Mouse (Mus musculus) layer of hippocampus, postnatal 36 days (tissue): ENCODE data around the gene Dcp1b. TPM values are rescaled to one million over a fixed set of nuclear protein-coding genes. Genes with fewer than 3 reads are reported as not detected.
"Not testable (repeated sequence)": the region's sequence is repeated elsewhere in the genome, so short reads cannot be mapped to it uniquely, and the experiment has no call there.

ENCODE experiments used
- DNase-seq, 2 experiments: peaks; one replicate each; pipeline ENCODE4 v3.0.0; 2022
- total RNA-seq, 2 experiments: library from RNA; stranded (reverse); gene quantifications; 2 replicates each; pipeline ENCODE4 v1.2.3; 2021

Gene Dcp1b
- total RNA-seq, 2 experiments from 2014 or later = 16.9 to 18.6 TPM

DNA sequence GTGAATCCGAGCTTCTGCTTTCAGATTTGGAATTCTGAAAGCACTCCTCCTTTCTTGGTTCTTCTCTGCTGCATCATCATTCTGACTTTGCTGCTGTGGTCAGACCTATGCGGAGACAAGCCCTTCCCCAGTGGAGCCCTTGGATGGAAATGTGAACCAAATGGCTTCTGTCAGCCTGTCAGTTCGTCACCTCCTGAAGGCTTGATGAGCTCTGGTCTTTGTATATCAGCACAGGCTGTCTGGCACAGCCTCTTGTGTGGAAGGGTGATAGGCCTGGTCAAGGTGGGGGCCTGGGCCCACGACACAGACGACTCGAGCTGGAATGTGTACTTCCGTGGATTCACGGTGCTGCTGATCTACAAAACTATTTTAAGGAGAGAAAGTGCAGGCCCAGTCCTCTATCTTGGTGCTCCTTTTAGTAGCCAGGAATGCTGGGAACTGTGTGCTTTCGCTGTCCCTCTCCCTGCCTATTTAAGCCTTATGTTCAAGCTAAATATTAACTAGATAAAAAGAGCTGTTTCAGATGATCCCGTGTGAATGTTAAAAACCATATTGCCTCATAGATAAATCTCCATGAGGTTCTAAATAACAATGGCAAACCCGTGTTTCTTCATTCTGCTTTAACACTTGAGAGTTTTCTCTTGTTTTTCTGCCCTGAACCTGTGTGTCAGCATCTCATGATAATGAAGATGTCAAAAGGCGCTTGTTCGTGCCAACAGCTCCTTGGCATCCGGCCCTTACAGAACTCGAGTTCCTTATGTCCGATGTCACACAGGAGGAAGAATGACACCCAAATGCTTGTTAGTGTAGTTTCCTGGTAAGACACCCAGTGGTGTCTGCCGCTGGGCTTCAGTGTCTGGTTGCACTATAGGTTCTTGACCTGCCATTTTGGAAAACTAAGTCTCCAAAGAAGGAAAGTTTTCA is 21.6 kb downstream of the Dcp1b start, which contains the start of gene Cacna1c:
Gene Cacna1c (minus strand): TSS at position 37 of the 924 bp plus-strand sequence.
- DNase-seq = no peak

GRCm38 (mm10) chr6:119198534-119199273 is 23.7 kb downstream of the Dcp1b start:
- peak; percentile 34 to 40 for DNase-seq

DNA sequence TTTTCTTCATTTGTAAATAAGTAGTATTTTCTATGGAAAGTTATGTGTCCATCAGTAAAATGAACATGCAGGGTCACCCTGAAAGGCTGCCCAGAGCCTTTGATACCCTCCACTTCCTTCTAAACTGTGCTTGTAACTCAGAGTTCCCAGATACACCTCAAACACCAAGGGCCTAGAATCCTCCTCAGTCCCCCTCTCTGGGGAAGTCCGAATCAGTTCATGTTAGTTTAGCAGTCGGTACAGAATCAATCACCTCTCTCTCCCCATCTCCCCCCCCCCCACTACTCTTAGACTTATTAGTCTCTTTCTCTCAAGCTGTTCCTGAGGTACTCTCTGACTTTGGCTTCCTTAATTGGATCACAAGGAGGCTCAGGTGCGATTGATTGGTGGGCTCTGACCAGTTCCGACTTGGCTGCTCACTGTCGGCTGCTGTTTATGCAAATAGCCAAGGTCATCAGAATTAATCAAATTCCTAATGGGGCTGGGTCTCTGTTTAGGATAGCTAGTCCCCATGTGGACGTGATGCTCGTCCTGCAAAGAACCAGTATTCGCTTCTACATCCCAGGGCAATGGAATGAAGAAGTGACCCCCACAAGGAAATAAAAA is 24.3 kb downstream of the Dcp1b start:
- DNase-seq = no peak

DNA sequence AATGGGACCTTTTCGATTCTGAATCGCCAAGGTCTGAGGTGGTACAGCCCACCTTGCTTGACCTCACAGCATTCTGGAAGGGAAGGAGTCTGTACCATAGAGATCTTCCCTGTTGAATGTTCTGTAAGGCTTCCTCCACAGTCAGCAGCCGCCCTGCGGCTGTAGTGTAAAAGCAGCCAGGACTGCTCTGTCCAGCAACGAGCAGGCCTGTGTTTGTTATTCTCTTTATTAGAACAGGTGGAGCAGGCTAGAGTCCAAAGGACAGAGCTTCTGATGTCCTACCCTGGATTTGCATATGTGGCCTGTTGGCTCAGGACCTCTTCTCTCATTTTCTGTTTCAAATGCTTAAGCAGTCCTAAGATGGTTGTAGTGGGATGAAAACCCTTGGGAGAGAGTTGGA is 25.3 kb downstream of the Dcp1b start:
- DNase-seq = no peak

DNA sequence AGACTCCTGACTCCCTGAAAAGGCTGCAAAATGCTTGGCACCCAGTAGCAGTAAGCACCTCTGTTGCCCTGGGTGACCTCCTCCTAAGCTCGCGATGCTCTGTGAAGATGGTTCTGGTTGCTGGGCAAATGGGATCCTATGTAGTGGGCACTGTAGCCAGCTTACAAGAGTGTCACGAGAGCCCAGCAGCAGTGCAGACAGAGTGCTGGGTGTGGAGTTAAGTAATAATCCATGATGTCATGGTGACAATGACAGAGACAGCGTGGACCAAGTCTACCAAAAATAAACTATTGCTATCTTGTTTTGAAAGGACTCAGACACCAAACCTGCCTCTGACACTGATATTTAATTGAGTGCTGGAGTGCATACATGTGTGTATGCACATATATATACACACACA is 26.5 kb downstream of the Dcp1b start:
- DNase-seq = no peak

GRCm38 (mm10) chr6:119204286-119204685 is 29.2 kb downstream of the Dcp1b start:
- no peak for DNase-seq

DNA sequence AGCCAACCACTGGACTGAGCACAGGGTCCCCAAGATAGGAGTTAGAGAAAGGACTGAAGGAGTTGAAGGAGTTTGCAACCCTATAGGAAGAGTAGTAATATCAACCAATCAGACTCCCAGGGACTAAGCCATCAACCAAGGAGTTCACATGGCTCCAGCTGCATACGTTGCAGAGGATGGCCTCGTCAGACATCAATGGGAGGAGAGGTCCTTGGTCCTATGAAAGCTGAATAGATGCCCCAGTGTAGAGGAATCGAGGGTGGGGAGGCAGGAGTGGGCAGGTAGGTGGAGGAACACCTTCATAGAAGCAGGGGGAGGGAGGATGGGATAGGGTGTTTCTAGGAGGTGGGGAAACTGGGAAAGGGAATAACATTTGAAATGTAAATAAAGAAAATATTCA is 29.9 kb downstream of the Dcp1b start:
- DNase-seq = no peak

GRCm38 (mm10) chr6:119206006-119206405 is 31.0 kb downstream of the Dcp1b start:
- not testable (repeated sequence) for DNase-seq

GRCm38 (mm10) chr6:119213375-119213774 is 38.3 kb downstream of the Dcp1b start:
- no peak for DNase-seq

DNA sequence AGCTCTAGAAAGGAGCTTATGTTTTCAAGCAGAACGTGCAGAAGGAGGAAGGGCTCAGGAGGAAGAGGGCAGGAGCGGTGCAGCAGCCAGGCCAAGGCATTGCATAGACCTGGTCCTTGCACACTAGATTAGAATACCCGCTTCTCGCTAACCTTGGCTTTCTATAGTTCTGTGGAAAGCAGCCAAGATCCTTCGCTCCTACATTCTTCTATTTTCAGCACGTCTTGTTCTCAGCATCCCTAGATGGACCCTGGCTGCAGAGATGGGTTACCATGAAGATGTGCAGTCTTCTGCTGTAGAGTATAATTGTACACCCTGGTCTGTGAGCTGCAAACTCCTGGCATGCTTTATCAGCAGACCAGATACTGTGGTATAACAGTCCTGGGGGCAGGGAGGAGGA is 39.1 kb downstream of the Dcp1b start:
- DNase-seq = no peak

- DNase-seq = no peak
Observed at GRCm38 (mm10) chr6:119215040-119215613, 40.1 kb downstream of the Dcp1b start.

- peak in 1 of 2 experiments; percentile 1 for DNase-seq
Observed at GRCm38 (mm10) chr6:119217661-119218060, 42.6 kb downstream of the Dcp1b start.

DNA sequence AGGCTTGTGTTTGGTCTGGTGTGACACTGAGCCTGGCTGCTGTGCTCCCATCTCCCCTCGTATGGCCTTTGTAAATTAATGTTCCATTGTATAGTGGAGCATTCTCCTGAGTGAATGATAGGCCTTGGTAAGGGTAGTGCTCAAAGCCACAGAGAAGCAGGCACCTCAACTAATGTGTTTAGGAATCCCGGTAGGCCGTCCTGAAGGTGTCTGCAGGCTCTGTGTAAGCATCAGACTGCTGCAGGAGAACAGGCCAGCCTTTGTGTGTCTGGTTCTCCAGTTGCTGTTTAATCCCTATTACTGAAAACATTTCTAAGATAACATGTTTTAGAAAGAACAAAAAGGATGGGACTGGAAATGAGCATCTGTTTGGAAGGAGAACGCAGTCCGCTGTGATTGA is 43.5 kb downstream of the Dcp1b start:
- peak in 1 of 2 experiments; percentile 1 for DNase-seq

DNA sequence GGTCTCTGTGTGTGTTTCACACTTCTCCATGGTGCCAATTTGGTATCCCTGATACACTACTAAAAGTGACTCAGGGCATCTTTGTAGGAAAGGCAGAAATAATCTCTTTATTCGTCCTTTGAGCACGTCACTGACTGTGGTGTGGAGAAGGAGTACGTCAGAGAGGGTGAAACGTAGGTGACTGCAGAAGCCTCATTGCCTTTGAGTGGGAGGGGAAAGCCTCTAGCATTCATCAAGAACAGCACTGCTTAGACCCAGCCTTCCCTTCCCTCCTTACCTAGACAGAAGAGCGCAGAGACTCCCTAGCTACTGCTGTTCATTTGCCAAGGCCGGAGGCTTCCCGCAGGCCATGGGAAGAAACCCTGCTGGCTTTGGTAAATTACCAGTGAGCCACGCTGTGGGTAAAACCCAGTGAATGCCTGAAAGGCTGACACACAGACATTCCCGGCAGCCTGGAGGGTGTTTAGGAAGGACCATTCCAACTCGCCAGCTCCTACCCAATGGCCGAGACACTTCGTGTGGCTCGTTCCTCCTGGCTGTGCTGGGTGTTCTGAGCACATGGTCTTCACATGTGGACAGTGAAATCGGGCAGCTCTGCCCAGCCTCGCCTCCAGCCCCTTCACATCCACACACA is 44.3 kb downstream of the Dcp1b start:
- DNase-seq = no peak

- peak; percentile 55 to 56 for DNase-seq
Observed at GRCm38 (mm10) chr6:119220297-119220696, 45.2 kb downstream of the Dcp1b start.

DNA sequence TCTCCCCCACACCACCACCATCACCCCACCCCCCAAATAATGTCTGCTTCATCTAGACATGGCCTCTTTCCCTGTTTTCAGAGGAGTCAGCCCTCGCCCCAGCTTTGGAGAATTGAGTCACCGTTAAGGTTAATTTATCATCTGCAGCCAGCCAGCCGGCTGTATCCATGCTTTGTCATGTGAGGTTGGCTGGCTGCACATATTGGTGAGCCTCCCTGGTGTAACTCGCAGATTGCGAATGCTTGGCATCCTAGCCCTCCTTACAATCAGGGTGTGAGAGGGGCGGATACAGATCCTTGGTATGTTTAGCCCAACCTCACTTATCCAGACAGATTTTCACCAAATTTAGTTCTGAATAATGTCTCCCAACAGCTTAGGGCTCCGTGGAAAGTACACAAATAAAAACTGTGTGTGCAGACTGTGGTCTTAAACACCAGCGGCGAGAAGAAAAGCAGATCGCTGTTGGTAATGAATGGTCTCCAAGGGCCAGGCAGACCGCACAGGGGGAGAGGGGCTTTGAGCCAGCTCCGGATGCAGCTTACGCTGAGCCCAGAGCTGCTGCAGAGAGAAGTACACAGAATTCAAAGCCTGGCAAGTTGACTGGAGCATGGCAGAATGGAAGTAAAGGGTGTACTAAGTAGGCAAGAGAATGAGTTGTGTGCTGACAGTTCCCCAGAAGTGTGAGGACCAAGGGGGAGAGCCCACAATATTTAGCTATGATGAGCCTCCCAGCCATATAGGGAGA is 49.6 kb downstream of the Dcp1b start:
- DNase-seq = peak; percentile 36 to 40

- DNase-seq = no peak
Observed at GRCm38 (mm10) chr6:119225226-119225625, 50.2 kb downstream of the Dcp1b start.

DNA sequence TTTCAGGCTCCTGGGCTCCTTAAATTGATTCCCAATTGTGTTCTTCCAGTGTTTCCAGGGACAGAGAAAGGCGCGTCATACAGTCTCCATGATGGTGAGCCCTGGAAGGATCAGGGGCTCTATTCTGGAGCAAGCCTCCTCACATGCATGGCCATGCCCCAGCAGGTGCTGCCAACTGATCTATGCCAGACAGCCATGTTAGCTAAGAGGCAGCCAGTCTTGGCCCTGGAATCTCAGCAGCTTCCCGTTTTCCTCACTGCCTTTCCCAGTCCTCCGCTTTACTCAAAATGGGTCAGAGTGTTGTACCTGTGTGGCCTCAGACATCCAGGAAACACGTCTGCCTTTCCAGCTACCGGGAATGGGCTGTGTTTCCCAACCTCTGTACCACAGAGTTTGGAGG is 50.7 kb downstream of the Dcp1b start:
- no peak for DNase-seq

- no peak for DNase-seq
Observed at GRCm38 (mm10) chr6:119227001-119227400, 51.9 kb downstream of the Dcp1b start.

DNA sequence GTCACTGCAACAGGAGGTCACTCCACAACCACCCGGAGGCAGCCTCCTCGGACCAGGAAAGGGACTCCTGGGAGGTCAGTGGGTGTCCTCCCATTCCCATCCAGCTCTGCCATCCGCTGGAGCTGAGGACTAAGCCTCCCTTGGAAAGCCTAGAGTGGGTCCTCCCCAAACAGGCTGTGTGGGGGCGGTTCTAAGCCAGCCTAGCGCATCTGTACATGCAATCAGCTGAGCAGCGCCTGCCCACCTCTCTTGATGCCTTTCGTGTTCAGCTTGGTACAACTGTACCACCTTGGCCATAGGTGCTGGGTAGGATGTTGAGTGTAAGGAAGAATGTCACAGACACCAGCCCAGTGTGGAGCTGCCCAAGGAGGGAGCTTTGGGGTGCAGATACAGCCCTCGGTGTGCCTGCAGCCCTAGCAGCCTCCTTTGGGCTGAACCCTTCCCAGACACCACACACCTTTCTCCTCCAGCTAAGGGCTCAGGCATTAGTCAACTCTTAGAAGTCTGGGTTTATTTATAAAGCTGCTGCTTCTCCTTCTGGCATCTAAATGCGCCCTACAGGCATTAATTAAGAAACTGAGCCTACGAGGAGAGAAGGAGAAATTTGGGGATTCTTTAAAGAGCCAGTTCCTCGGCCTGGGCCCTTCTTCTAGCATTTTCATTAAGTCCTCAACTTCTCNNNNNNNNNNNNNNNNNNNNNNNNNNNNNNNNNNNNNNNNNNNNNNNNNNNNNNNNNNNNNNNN is 54.0 kb downstream of the Dcp1b start:
- peak in 1 of 2 experiments; percentile 36 for DNase-seq

DNA sequence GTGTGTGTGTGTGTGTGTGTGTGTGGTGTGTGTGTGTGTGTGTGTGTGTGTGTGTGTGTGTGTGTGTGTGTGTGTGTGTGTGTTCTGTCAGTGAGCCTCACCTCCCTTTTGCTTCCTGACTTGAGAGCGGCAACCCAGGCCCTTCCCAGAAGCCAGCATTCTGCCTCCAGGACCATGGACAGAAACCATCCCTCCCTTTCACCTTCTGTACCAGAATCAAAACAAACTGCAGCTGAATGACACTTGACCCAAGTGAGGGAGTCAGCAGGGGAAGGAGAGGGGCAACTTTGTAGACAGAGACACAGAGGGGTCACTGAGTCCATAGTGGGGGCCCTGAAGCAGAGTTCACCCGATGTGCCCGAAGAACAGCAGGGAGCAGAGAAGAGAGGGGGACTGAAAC is 58.0 kb downstream of the Dcp1b start:
- no peak for DNase-seq
